Mouse (Mus musculus) forebrain, embryonic 12.5 days (tissue): ENCODE measurements around the gene Amy2a3. TPM values are rescaled to one million over a fixed set of nuclear protein-coding genes. Genes with fewer than 3 reads are reported as not detected.
"Not testable (repeated sequence)": the region's sequence is repeated elsewhere in the genome, so short reads cannot be mapped to it uniquely, and the experiment has no call there.

Source experiments
- ATAC-seq: fragments of 200-750 bp; cut with Nextera tagmentation; 2 replicates; pipeline ENCODE4 v1.8.0; 2017; ENCODE audit warnings: moderate TSS enrichment; ENCODE audit not compliant: low FRiP score
- H3K27ac ChIP-seq: fragments of 300-500 bp; sonication (generic); 2 replicates; pipeline ENCODE4 v1.5.1; 2016; ENCODE audit warnings: mild to moderate bottlenecking
- H3K27me3 ChIP-seq: fragments of 300-500 bp; sonication (generic); 2 replicates; pipeline ENCODE4 v1.6.1; 2016; ENCODE audit warnings: mild to moderate bottlenecking
- H3K36me3 ChIP-seq: fragments of 300-500 bp; sonication (generic); replicated peaks from 2 replicates; pipeline ENCODE4 v1.6.1; 2016; ENCODE audit warnings: mild to moderate bottlenecking
- H3K4me1 ChIP-seq: fragments of 300-500 bp; sonication (generic); 2 replicates; pipeline ENCODE4 v1.6.1; 2016
- H3K4me2 ChIP-seq: fragments of 300-500 bp; sonication (generic); 2 replicates; pipeline ENCODE4 v1.6.1; 2016; ENCODE audit warnings: mild to moderate bottlenecking, moderate library complexity
- H3K4me3 ChIP-seq: fragments of 300-500 bp; sonication (generic); replicated peaks from 2 replicates; pipeline ENCODE4 v1.5.1; 2016; ENCODE audit warnings: mild to moderate bottlenecking
- H3K9ac ChIP-seq: fragments of 300-500 bp; sonication (generic); 2 replicates; pipeline ENCODE4 v1.6.1; 2016; ENCODE audit warnings: mild to moderate bottlenecking
- H3K9me3 ChIP-seq: fragments of 300-500 bp; sonication (generic); 2 replicates; pipeline ENCODE4 v1.6.1; 2016
- WGBS: fragments of 180-500 bp; shearing (Covaris S2); methylation state at CpG from one replicate; pipeline ENCODE4 v1.1.7; 2016; 5-methylcytosine and 5-hydroxymethylcytosine counted together
- polyA plus RNA-seq: library from polyadenylated mRNA; unstranded; fragments of >200 nt; fragmentation: Nextera tagmentation; extraction: Ambion mirVana; gene quantifications from 2 replicates; pipeline ENCODE4 v1.2.1, GENCODE M21; 2016

The Amy2a3 gene
- not detected in 2 replicates for polyA plus RNA-seq

GRCm38 (mm10) chr3:113323952-113324351 is at the start of gene Amy2a3:
Gene Amy2a3, minus strand, starts transcription at chr3:113324052.
- H3K4me3 ChIP-seq, H3K9me3 ChIP-seq, ATAC-seq, H3K36me3 ChIP-seq, H3K27ac ChIP-seq, H3K4me2 ChIP-seq, H3K27me3 ChIP-seq, H3K4me1 ChIP-seq, H3K9ac ChIP-seq: not testable (repeated sequence)
- WGBS = no CpG with 5 or more reads among the region's 4 CpGs

- H3K9me3 ChIP-seq, H3K27me3 ChIP-seq, H3K4me3 ChIP-seq, H3K27ac ChIP-seq, ATAC-seq, H3K4me2 ChIP-seq, H3K9ac ChIP-seq, H3K4me1 ChIP-seq, H3K36me3 ChIP-seq: not testable (repeated sequence)
- whole genome bisulfite sequencing = no CpG with 5 or more reads among the region's 4 CpGs
Observed at GRCm38 (mm10) chr3:113356558-113356957, 32.7 kb upstream of the Amy2a3 start, which contains the start of gene Amy2a2. Gene Amy2a2, minus strand, starts transcription at chr3:113356658.

GRCm38 (mm10) chr3:113345484-113345883 is 21.6 kb upstream of the Amy2a3 start:
- H3K36me3 ChIP-seq, H3K9me3 ChIP-seq, H3K9ac ChIP-seq, H3K4me3 ChIP-seq, H3K4me2 ChIP-seq, H3K27ac ChIP-seq, H3K4me1 ChIP-seq, H3K27me3 ChIP-seq: not testable (repeated sequence)
- peak; percentile 49; the same call in 1 of the 2 replicates for ATAC-seq

GRCm38 (mm10) chr3:113312937-113313336 is 10.9 kb downstream of the Amy2a3 start:
- H3K36me3 ChIP-seq, H3K27ac ChIP-seq, H3K9ac ChIP-seq, H3K27me3 ChIP-seq, H3K4me3 ChIP-seq, H3K4me1 ChIP-seq, H3K4me2 ChIP-seq, H3K9me3 ChIP-seq: not testable (repeated sequence)
- 0 out of 2 replicates have a peak, but pooled peaks have one; percentile 49 for ATAC-seq
- no CpG with 5 or more reads among the region's 3 CpGs for WGBS

GRCm38 (mm10) chr3:113291349-113291748 is 32.5 kb downstream of the Amy2a3 start, which contains the start of gene Amy2a4:
Gene Amy2a4, minus strand, starts transcription at chr3:113291449.
- H3K36me3 ChIP-seq, H3K4me2 ChIP-seq, H3K9me3 ChIP-seq, H3K27ac ChIP-seq, H3K4me1 ChIP-seq, H3K9ac ChIP-seq, ATAC-seq, H3K27me3 ChIP-seq, H3K4me3 ChIP-seq: not testable (repeated sequence)
- WGBS = no CpG with 5 or more reads among the region's 4 CpGs

GRCm38 (mm10) chr3:113280285-113280684 is 43.6 kb downstream of the Amy2a3 start:
- 0 out of 2 replicates have a peak, but pooled peaks have one; percentile 23 for ATAC-seq
- not testable (repeated sequence) for H3K4me3 ChIP-seq, H3K27me3 ChIP-seq, H3K36me3 ChIP-seq, H3K4me2 ChIP-seq, H3K4me1 ChIP-seq, H3K27ac ChIP-seq, H3K9ac ChIP-seq, H3K9me3 ChIP-seq

GRCm38 (mm10) chr3:113279586-113279985 is 44.3 kb downstream of the Amy2a3 start:
- not testable (repeated sequence) for H3K9ac ChIP-seq, H3K27ac ChIP-seq, H3K27me3 ChIP-seq, H3K36me3 ChIP-seq, H3K9me3 ChIP-seq, H3K4me1 ChIP-seq, H3K4me2 ChIP-seq, ATAC-seq, H3K4me3 ChIP-seq

Other genes starting within 250 kb of the Amy2a3 start
- gene Amy2a5, start 65.2 kb downstream of the Amy2a3 start, polyA plus RNA-seq = not detected in 2 replicates
- not detected in 2 replicates for gene Amy2a4, start 32.6 kb downstream of the Amy2a3 start, polyA plus RNA-seq
- not detected in 2 replicates for gene Amy2a2, start 32.6 kb upstream of the Amy2a3 start, polyA plus RNA-seq
- gene Amy2a1, start 208.4 kb upstream of the Amy2a3 start, polyA plus RNA-seq = not detected in 2 replicates